Mouse (Mus musculus) ovary, postnatal 14 days (tissue): Measurements from ENCODE around the gene Cby1.
"Not testable (repeated sequence)": the region's sequence is repeated elsewhere in the genome, so short reads cannot be mapped to it uniquely, and the experiment has no call there.

Source experiments
- DNase-seq: peaks from one replicate; pipeline ENCODE4 v3.0.0; 2022; ENCODE audit warnings: low spot score

The Cby1 gene

DNA sequence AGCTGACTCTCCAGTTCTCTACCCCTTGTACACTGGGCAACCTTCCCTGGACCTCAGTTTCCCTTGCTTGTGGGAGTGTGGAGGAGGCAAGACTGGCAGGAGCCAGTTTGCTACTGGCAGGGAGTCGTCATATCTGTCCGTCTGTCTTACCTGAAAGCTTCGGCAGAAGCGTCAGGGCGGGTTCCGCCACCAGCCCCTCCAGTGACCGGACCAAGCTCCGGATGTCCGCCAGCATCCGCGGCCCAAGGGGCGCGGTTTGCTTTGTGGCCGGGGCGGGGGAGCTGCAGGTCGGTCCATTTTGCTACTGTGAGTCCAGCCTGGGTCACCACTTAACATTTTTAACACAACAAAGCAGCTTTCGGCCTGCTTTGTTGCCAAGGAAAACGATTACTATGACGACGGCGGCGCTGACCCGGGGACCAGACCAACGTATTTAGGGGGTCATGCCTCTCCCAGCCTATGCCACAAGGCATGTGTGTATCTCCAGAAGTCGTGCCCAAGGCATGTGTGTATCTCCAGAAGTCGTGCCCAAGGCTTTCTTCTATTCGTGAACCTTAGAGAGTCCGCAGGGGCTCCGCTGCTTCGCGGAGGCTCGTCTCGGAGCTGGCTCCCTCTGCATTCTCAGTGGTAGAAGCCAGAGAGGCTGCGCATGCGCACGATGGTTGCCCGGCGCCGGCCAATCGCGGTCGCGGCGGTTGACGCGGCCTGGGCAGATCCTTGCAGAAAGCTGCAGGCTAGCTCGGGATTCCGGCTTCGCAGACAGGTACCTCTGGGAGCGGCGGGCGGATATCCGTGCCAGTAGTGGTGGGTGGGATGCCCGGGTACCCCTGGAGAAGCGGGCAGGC, at the start of gene Cby1, which contains the start of gene Fam227a:
Gene Cby1, plus strand, starts transcription at position 669 of the 845 bp plus-strand sequence.
Gene Fam227a, minus strand, starts transcription at position 426 of the 845 bp plus-strand sequence.
- peak; percentile 96 for DNase-seq

DNA sequence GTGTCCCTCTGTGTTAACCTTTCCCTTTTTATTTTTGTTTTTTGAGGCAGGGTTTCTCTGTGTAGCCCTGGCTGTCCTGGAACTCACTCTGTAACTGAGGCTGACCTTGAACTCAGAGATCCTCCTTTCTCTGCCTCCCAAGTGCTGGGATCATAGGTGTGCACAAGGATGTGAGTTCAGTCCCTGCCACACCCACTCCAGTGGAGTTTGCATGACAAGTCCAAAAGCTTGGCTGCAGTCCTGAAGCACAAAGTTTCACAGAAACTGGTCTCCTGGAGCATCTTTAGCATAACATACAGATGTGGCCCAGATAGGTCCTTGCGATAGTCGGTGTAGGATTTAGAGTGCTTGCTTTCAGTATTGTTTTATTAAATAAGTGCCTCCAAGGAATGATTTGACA, 49.8 kb upstream of the Cby1 start:
- DNase-seq: no peak

DNA sequence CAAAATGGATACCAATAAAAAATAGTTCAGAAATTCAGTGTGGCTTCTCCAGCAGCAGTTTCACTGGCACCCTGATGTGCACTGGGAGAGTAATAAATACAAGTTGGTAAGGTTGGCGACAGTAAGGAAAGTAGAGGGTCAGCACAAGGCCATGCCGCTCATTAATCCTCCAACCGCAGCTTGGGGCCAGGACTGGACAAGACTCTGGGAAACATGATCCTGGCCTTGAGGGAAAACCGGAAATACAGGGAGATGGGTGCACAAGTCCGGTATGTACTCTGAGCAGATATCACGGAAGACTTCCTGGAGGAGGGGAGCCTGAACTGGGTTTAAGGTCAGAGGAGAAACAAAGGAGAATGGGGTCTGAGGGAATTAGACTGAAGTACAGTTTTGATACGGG, 43.5 kb upstream of the Cby1 start:
- no peak for DNase-seq

DNA sequence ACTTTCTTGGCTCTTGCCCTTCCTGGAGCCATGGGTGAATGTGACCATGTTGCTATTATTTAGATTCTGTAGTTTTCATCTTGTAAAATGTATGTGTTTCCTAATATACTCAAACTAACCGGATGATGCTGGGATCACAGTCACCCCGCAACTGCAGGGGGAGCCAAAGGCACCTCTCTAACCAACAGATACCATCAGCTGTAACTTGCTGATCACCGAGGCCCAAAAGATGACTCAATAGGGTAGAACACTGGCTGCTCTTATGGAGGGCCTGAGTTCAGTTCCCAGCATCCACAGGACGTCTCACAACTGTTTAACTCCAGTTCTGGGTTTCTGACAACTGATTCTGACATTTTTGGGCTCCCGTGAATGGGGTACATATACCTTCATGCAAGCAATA, 42.3 kb upstream of the Cby1 start:
- DNase-seq: no peak

DNA sequence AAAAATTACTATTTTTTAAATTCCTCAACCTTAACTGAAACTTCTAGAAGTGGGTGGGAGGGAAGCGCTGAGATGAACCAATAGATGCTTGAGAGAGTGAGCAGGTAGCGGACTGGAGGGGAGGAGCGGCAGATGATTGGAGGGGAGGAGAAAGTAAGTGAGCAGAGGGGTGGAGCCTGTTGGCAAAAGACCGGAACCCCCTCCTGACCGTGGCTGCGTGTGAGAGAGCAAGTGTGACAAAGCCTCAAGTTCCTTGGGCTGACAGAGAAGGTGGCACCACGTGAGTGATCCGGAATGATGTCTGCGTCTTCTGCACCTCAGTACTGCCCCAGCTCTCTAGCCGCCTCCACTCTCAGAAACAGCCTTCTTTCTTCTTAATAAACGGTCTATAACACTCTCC, 41.9 kb upstream of the Cby1 start:
- DNase-seq: no peak

DNA sequence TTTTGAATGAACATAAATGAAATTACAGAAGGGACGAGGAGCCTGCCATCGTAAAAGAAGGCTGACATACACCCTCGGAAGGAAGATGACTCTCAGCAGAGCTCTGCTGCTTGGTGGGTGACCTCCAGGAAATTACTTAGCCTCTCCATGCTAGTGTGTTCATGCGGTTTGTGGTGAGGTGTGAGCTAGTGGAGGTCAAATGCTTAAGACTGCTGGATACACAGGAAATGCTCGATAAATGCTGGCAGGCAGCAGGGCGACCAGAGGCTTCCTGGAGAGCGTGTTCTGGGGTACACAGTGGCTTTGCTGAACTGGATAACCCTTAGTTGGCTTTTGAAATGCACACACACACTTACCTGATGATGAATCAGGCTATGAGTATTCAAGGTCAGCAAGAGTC, 40.5 kb upstream of the Cby1 start:
- no peak for DNase-seq

DNA sequence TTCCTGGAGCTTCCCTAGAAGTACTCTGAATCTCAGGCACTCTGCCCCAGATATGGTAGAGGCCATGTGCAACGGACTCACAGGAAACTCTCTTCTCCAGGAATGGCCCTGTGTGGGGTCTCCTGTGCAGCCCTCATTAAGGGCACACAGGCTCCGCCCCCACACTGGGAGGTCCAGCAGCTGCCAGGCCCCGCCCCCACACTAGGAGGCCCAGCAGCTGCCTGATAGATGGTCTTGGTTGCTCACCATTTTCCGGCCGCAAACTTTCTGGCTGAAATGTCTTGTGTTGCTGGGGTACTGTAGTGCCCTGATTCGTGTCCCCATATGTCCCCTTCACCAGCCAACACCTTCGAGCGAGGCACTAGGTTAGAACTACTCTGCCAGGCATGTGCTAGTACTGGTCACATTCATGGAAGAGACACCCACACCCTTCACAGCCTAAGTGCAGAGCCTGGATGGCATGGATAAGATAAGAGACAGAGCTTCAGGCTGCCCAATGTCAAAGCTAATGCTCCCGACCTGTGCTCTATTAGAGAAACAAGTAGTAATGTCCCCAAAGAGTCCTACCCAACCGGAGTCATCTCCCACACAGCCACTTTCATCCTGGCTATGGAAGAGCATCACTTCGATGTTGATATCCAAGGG, 39.1 kb upstream of the Cby1 start:
- DNase-seq: no peak

DNA sequence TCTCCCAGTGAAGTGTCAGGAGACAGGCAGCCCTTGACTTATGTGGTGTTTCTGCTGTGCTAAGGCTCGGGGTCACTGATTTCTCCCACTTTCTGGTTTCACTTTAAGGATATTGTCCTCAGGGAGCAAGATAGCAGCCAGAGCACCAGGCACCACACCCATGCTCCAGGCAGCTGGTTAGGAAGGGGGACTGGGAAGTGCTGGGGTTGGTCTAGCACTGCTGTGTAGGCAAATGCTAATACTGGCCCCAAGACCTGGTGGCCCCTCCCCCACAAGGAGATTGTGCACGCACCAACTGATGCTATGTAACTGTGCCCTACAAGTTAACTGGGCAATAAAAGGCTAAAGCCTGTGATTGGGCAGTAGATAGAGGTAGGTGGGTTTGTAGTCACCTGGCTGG, 28.5 kb upstream of the Cby1 start:
- DNase-seq: no peak

DNA sequence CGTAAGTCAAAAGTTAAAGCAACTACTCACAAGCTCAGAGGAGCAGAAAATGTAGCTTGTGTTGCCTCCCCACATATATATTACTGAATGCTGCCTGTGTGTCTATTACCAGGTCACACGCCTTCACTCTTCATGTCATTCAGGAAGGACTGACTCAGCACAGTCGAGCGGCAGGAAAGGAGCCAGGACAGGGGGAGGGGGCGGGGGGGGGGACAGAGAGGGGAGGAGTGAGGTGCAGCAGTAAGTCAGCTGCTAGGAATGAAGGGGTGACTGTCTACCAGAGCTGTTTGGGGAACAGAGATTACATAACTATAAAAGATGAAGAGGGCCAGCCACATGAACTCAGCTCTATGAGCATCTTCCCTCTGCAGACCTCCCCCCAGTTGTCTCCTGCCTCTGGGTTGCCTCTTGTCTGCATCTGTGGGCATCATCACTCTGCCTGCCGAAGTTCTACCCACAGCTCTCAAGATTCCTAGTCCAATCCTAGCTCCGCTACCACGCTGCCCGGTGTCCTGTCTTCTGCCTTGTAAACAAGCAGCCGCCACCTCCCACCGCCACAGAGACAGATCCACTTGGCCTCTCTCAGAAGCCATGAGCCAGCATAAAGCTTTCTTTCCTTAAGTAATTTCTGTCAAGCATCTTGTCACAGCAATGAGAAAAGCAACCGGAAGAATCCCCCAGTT, 17.7 kb upstream of the Cby1 start:
- no peak for DNase-seq

DNA sequence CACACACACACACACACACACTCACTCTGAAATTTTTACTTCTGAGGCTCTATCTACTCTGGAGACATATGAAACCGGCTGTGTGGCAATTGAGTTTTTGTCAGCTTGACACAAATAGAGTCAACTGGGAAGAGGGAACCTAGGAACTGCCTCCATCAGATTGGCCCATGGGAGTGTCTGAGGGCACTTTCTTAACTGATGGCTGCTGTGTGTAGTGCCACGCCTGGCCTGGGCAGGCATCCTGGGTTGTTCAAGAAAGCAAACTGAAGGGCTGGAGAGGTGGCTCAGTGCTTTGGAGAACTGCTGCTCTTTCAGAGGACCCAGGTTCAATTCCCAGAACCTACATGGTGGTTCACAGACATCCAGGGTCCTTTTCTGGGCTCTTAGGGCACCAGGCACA, 13.5 kb upstream of the Cby1 start:
- DNase-seq: no peak

DNA sequence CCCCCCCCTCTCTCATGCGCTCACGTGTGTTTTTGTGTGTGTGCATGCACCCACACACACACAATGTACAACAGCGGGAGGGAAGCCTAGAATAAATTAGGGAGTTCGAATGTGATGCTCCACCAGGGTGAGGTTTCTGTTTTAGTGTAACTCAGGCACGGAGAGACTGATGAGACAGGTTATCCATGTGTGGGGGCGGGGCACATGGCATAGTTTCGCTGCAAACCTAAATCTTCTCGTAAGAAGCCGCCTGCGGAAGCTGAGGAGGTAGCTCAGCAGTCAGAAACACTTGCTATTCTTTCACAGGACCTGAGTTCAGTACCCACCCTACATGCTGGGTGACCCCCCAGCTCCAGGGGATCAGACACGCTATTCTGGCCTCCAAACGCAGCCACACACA, 10.9 kb upstream of the Cby1 start:
- DNase-seq: no peak

DNA sequence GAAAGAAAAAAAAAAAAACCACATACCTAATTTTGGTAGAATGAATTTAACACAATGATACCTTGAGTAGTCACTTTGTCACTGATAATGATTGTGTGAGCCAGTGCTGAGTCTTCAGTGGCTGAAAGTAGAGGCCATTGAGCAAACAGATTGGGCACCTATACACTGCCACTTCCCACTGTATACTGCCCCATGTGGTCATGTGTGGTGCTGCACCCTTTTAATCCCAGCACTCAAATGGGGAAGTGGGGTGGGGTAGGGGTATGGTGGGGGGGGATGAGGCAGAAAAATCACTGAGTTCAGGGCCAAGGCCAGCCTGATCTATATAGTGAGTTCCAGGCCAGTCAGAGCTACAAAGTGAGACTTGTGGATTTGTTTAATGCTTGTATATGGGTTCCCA, 8.4 kb upstream of the Cby1 start:
- peak; percentile 27 for DNase-seq

DNA sequence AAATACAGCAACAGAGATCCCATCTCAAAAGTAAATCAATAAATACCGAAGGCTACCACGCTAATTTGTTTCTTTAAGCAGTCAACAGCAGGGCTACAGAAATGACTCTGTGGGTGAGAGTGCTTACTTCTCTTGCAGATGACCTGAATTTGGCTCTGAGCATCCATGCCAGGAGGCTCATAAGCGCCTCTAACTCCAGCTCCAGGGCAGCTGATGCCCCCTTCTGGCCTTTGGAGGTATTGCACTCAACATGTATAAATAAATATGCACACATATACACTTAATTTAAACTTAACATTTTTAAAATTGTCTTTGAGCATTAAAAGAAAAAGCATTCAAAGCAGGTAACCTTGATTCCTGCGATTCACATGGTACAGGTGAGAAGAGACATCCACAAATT, 7.5 kb upstream of the Cby1 start:
- no peak for DNase-seq

DNA sequence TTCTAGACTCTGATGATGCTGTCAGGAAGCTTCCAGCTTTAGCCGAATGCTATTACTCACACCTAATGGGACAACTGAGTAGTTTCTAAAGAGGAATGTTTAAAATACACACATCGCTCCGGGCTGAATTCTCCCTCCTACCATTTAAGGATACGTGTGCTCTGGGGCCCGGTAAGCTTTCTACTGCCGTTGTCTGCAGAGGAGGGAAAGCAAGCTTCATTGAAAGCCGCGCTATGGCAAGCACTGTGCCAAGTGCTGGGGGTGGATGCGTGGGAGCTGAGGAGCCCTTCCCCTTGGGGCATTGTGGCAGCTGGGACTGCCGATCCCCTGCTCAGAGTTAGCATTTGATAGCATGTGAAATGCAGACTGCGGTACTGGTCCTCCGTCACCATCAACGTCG, 2.5 kb upstream of the Cby1 start:
- DNase-seq: no peak

DNA sequence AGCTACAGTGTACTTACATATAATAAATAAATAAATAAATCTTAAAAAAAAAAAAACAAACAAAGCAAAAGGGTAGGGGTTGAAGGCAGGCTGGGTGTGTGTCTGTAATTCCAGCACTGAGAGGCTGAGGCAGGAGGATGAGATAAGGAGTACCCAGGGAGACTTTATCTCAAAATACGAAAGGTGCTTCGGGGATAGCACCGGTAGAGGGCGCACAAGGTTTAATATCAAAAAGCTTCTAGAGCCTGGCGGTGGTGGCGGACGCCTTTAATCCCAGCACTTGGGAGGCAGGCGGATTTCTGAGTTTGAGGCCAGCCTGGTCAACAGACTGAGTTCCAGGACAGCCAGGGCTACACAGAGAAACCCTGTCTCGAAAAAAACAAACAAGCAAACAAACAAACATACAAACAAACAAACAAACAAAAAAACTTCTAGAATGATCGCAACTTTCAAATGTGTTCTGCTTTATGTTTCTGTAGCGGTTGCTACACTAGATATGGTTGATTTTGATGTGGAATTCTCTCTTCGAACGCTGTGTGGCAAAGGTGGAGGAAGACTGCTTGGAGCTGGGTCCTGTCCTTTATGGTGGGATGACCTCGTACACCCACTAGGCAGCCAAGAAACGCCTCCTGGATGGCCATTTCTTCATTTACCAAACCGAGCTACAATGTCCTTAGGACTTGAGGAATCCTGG, 1.0 kb upstream of the Cby1 start:
- DNase-seq: peak; percentile 72

DNA sequence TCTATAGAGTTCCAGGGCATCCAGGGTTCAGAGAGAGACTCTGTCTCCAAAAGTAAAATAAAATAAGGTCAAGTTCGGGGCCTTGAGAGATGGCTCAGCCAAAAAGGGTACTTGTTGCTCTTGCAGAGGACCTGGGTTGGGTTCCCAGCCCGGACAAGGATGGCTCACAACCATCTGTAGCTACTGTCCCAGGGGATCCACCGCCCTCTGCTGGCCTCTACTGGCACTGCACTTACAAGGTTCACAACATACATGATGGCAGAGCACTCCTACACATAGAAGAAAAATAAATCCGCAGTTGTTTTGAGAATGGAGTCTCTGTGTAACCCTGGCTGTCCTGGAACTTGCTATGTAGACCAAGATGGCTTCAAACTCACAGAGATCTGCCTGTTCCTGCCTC, 2.9 kb downstream of the Cby1 start:
- no peak for DNase-seq

DNA sequence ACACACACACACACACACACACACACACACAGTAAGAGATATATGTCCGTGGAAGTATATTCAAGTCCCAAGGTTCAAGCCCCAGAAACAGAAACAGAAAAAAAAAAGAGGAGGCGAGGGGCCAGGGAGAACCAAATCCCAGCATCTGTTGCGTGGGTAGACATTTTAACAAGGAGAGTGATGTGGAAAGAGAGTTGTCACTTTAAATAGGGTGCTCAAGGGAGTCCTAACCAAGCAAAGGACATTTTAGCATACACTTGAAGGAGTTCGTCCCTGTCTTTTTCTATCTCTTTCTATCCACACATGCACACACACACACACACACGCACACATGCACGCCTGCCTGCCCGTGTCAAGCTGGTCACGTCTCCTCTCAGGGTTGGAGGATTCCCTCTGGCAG, 5.7 kb downstream of the Cby1 start:
- no peak for DNase-seq

DNA sequence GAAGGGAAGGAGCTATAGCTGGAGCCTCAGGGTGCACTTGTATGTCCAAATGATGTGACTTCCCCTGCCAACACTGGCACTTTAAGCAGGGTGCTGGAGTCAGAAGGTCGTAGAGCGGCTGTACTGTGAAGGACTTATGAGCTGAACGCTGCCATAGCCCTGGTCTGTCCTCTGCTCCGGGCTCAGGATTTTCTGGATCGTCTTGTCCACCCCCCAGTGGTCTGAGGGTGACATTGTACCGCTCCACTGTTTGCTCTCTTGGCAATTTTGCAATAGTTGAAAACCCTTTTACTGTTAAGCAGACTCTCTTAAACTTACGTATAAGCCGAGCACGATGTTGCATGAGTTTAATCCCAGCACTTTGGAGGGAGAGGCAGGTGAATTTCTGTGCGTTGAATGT, 10.2 kb downstream of the Cby1 start:
- DNase-seq: no peak

DNA sequence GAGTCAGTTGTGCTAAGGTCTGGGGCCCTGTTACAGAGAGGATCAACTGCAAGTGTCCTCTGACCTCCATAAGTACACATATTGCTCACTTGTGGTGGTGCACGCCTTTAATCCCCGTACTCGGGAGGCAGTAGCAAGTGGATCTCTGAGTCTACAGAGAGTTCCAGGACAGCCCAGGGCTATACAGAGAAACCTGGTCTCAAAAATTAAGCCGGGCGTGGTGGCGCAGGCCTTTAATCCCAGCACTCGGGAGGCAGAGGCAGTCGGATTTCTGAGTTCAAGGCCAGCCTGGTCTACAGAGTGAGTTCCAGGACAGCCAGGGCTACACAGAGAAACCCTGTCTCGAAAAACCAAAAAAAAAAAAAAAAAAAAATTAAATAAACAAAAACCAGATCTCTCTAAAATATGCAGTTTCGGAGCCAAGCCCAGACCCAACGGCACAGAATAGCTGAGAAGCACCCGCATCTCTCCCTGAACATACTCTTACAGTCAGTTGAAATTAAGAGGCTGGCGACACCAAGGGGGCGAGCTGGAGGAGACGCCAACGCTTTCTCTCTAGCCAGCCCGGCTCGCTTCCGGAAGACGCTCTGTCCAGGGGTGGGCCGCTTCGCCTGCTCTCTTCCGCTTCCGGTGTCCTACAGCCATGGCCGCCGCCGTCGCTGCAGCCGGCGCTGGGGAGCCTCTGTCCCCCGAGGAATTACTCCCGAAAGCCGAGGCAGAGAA, 11.4 kb downstream of the Cby1 start, which contains the start of gene Tomm22:
Gene Tomm22, plus strand, starts transcription at position 613 of the 723 bp plus-strand sequence.
- peak; percentile 79 for DNase-seq

DNA sequence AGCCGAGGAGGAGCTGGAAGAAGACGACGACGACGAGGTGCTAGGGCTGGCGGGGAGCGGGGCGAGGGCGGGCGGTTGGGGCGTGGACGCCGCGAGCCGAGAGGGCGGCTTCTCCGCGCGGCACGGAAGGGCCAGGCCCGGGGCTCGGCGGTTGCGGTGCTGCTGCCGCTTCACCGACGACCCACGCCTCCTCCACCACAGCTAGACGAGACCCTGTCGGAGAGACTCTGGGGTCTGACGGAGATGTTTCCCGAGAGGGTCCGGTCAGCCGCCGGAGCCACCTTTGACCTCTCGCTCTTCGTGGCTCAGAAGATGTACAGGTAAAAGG, 11.9 kb downstream of the Cby1 start:
- DNase-seq: no peak

DNA sequence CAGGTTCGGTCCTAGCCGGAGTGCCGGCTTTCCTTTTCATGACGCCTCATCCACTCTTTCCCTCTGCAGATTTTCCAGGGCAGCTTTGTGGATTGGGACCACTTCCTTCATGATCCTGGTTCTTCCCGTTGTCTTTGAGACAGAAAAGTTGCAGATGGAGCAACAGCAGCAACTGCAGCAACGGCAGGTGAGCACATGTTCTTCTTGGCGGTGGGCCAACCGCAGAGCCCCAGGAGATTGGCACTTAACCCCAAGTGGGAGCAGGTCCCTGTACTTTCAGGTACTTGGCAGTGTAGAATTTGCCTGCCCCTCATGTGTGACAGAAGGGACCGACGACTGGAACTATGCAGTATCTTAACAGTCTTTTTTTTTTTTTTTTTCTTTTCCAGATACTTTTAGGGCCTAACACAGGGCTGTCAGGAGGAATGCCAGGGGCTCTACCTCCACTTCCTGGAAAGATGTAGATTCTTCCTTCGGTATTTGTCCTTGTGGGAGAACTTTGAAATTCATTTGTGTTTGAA, 12.9 kb downstream of the Cby1 start:
- not testable (repeated sequence) for DNase-seq

DNA sequence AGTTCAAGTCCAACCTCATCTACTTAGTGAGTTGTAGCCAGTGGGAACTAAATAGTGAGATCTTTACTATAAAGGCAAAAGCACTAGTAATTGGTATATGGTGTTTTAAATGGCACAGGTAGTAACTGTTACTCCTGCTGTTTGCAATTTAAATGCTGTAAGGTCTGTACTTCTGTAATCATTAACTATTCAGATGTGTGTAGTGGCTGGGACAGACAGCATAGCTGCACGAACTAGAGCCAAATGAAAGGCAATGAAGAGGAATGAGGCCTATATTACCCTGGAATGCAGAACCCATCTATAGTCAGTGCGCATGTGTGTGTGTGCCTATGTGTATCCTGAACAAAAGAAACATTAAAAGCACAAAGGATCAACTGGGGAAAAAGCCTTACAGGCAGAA, 18.9 kb downstream of the Cby1 start:
- DNase-seq: no peak
